Mouse (Mus musculus) liver, embryonic 14.5 days (tissue): ENCODE measurements around the gene Cyren. TPM values are rescaled to one million over a fixed set of nuclear protein-coding genes. Genes with fewer than 3 reads are reported as not detected.

Source experiments
- ATAC-seq: fragments of 200-750 bp; cut with Nextera tagmentation; 2 replicates; pipeline ENCODE4 v1.8.0; 2017; ENCODE audit warnings: moderate number of reproducible peaks, mild to moderate bottlenecking, moderate library complexity; ENCODE audit not compliant: insufficient read depth
- DNase-seq, 3 experiments: peaks; one replicate each; pipeline ENCODE4 v3.0.0-alpha.2; 2012 to 2013; ENCODE audit warnings: low read depth in 3 of 3, low spot score in 3 of 3
- H3K27ac ChIP-seq: fragments of 300-500 bp; sonication (generic); 2 replicates; pipeline ENCODE4 v1.5.1; 2014; ENCODE audit warnings: moderate library complexity, mild to moderate bottlenecking, control low read depth, inconsistent platforms
- H3K27me3 ChIP-seq: fragments of 300-500 bp; sonication (generic); 2 replicates; pipeline ENCODE4 v1.6.1; 2014; ENCODE audit warnings: mild to moderate bottlenecking, low read length, moderate library complexity; ENCODE audit not compliant: control insufficient read depth, insufficient read depth
- H3K36me3 ChIP-seq: fragments of 300-500 bp; sonication (generic); replicated peaks from 2 replicates; pipeline ENCODE4 v1.6.1; 2014; ENCODE audit warnings: low read depth; ENCODE audit not compliant: control insufficient read depth, insufficient read depth
- H3K4me1 ChIP-seq, 2 experiments: fragments of 200-500 bp in 1 of 2; fragments of 300-500 bp in 1 of 2; sonication (generic) in 1 of 2; replicated peaks; 2 replicates each; pipeline ENCODE4 v1.6.1; 2012 to 2014; ENCODE audit warnings: antibody characterized with exemption in 1 of 2, inconsistent platforms in 1 of 2, low read length in 1 of 2; ENCODE audit not compliant: control insufficient read depth in 2 of 2, insufficient read depth in 2 of 2
- H3K4me2 ChIP-seq: fragments of 300-500 bp; sonication (generic); 2 replicates; pipeline ENCODE4 v1.6.1; 2014; ENCODE audit warnings: low read depth, mild to moderate bottlenecking, control low read depth, moderate library complexity
- H3K4me3 ChIP-seq, 2 experiments: fragments of 200-500 bp in 1 of 2; fragments of 300-500 bp in 1 of 2; sonication (generic) in 1 of 2; 2 replicates each; pipeline ENCODE4 v1.5.1; 2012 to 2014; ENCODE audit warnings: low read depth in 2 of 2, low read length in 2 of 2, mild to moderate bottlenecking in 2 of 2, control low read depth in 1 of 2, inconsistent platforms in 1 of 2, moderate library complexity in 1 of 2; ENCODE audit not compliant: insufficient read depth in 1 of 2
- H3K9ac ChIP-seq: fragments of 300-500 bp; sonication (generic); replicated peaks from 2 replicates; pipeline ENCODE4 v1.6.1; 2014; ENCODE audit warnings: mild to moderate bottlenecking, control low read depth, moderate library complexity
- H3K9me3 ChIP-seq: fragments of 300-500 bp; sonication (generic); 2 replicates; pipeline ENCODE4 v1.6.1; 2016; ENCODE audit warnings: low read length, mixed read lengths; ENCODE audit not compliant: control insufficient read depth
- CTCF ChIP-seq: IDR thresholded peaks from 2 replicates; pipeline ENCODE4 v1.5.1; 2016; ENCODE audit warnings: antibody characterized with exemption, low read depth, control low read depth
- EP300 ChIP-seq: IDR thresholded peaks from 2 replicates; pipeline ENCODE4 v1.6.1; 2016; ENCODE audit warnings: antibody characterized with exemption, low read depth
- WGBS: fragments of 180-500 bp; shearing (Covaris S2); extraction: QIAGEN DNeasy Blood & Tissue Kit; methylation state at CpG from one replicate; pipeline ENCODE4 v1.1.7; 2014; ENCODE audit not compliant: insufficient replicate concordance; 5-methylcytosine and 5-hydroxymethylcytosine counted together
- polyA plus RNA-seq, 2 experiments: library from polyadenylated mRNA; depleted of rRNA in 1 of 2; stranded (reverse) in 1 of 2; unstranded in 1 of 2; fragments of >200 nt; fragmentation: Nextera tagmentation in 1 of 2; extraction: Ambion mirVana in 1 of 2; gene quantifications; 2 replicates each; pipeline versions ENCODE4 v1.2.1 to v1.2.3; 2012 to 2014

Gene Cyren
- polyA plus RNA-seq, 2 experiments = 4.2 to 7.2 TPM

DNA sequence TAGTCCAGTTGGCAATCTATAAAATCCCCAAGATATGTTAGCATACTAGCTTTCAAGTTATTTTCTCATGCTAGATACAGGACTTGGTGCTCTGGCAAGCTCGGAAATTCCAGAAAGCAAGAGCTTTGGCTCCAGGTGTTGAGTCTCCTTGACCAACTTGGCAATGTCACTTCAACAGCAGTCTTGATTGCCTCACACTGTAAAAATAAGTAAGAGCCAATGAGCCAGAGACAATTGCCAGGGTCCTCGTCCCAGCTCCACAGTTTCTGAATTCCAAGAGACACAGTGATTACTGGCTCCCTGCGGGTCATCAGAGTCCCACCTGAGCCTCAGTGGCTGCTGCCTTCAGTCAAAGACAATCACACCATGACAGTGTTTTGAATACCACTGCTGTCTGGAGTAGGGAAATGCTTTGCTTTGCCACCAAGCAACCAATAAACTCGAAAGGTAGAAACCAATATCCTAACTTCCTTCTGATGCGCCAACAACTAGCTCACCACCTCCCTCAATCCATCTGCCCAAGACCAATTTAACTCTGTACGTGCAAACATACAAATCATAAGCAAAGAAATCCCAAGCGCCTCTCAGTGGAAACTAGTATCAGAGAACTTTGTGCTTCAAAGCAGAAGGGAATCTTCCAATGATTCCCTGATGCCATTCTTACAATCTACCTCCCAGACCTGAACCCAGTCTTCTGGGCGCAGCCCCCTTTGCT is 31.9 kb upstream of the Cyren start:
- no peak for ATAC-seq
- Histone ChIP-seq H3K27me3 (no peaks in the 10 kb centered on the region), H3K4me3 (peak overlapping the region; percentile 74 to 95), H3K4me2 (peak overlapping the region; percentile 87), H3K36me3 (peaks cover 41% of the 10 kb centered on the region), H3K9me3 (no peaks in the 10 kb centered on the region), H3K4me1 (peaks cover 46 to 53% of the 10 kb centered on the region in 2 experiments), H3K9ac (peak overlapping the region; percentile 79), H3K27ac (peak overlapping the region; percentile 62)
- no peak for TF ChIP-seq CTCF
- no peak for TF ChIP-seq EP300
- 40% methylated on average over 8 of the region's 8 CpGs for WGBS
- no peak for DNase-seq

DNA sequence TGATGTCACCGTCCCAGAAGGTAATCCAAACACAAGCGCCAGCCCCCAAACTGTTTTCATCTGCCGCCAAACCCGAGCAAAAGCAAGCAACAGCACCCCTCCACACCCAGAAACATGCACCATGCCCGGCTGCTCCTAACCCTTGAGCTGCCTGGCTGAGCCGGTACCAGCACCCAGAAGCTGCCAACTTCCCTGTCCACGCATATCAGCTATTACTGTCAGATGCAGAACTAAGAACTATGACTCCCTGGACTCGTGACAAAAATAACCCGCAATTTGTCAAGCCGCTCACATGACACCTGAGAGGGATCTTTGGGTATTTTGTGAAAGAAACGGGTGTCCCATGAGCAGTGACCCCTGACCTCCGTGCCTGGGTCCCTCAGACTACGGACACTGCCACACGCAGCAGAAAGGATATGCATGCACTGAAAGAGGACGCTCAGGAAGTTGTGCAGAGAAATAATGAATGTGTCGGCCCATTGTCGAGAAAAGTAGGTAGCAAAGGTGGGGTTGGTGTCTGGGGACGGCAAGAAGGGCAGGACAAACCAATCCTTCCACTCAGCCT is 29.9 kb upstream of the Cyren start:
- TF ChIP-seq CTCF = 0 out of 2 replicates have a peak, but pooled peaks have one; percentile 3
- TF ChIP-seq EP300 = no peak; the same call in 1 of the 2 replicates

DNA sequence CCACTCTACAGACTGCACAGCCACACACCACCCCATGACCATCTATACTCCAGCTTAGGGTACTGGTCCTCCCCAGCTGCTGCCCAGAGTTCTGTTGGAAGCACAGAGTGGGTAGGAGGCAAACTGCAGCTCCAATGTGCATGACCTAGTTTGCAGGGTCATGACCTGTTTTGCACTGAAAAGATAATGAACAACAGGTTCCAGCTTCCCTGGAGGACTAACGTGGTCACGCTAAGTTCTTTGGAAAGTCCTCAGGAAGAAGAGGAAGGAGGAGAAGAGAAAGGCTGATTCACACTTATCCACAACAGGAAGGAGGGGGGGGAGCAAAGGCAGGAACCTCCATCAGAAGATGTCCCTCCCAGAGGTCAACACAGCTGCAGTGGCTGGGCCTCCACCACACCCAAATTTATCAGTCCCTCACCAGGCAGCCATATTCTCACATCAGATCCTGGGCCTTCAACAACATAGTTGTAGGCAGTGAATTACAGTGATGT is 29.3 kb upstream of the Cyren start:
- peaks cover 47 to 50% of the 10 kb centered on the region in 2 experiments for H3K4me1 ChIP-seq
- TF ChIP-seq CTCF (no peak), EP300 (peak; percentile 75)
- peak overlapping the region; percentile 26 to 36 for H3K4me3 ChIP-seq
- H3K9ac ChIP-seq = peak overlapping the region; percentile 62
- peak overlapping the region; percentile 98 for H3K27ac ChIP-seq
- DNase-seq (peak; percentile 72 to 77 (median 74)), ATAC-seq (peak; percentile 80)
- WGBS = 19% methylated on average over 2 of the region's 2 CpGs
- H3K36me3 ChIP-seq = peaks cover 67% of the 10 kb centered on the region
- no peaks in the 10 kb centered on the region for H3K9me3 ChIP-seq
- no peaks in the 10 kb centered on the region for H3K27me3 ChIP-seq
- peak overlapping the region; percentile 87 for H3K4me2 ChIP-seq

More for the DNA sequence above, 29.9 kb upstream of the Cyren start:
- peak overlapping the region; percentile 31 to 36 for H3K4me3 ChIP-seq
- peak; percentile 40 for ATAC-seq
- H3K4me1 ChIP-seq = peaks cover 47 to 52% of the 10 kb centered on the region in 2 experiments
- peak overlapping the region; percentile 98 for H3K27ac ChIP-seq
- peak overlapping the region; percentile 62 for H3K9ac ChIP-seq
- no peak for DNase-seq
- WGBS = 61% methylated on average over 18 of the region's 18 CpGs
- no peaks in the 10 kb centered on the region for H3K9me3 ChIP-seq
- H3K27me3 ChIP-seq = no peaks in the 10 kb centered on the region
- peak overlapping the region; percentile 87 for H3K4me2 ChIP-seq
- peaks cover 61% of the 10 kb centered on the region for H3K36me3 ChIP-seq

DNA sequence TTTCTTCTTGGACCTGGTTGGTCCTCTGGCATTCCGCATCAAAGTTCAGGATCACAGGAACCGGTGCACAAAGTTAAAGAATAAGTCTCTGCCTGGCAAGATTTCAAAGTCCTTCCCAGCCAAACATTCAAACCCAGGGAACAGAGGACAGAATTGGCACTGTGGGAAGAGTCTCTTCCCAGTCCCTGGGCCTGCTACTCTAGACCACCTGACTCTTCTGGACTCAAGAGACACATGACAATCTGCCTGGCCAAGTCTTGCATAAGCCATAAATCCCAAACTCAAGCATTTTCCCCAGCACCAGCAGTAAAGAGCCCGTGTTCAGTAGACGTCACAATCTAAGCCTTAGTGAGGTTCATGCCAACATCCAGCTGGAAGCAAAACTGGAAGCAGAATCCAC is 28.8 kb upstream of the Cyren start:
- Histone ChIP-seq H3K27ac (peak overlapping the region; percentile 98), H3K9ac (peak overlapping the region; percentile 62), H3K36me3 (peaks cover 73% of the 10 kb centered on the region), H3K4me2 (peak overlapping the region; percentile 87), H3K4me1 (peaks cover 47% of the 10 kb centered on the region in 2 experiments), H3K27me3 (no peaks in the 10 kb centered on the region), H3K4me3 (peak overlapping the region; percentile 26 to 32; a peak in 3 of 4 replicates), H3K9me3 (no peaks in the 10 kb centered on the region)
- WGBS = 83% methylated on average over 4 of the region's 4 CpGs
- TF ChIP-seq EP300 (no peak), CTCF (no peak)
- no peak for DNase-seq
- ATAC-seq = no peak

DNA sequence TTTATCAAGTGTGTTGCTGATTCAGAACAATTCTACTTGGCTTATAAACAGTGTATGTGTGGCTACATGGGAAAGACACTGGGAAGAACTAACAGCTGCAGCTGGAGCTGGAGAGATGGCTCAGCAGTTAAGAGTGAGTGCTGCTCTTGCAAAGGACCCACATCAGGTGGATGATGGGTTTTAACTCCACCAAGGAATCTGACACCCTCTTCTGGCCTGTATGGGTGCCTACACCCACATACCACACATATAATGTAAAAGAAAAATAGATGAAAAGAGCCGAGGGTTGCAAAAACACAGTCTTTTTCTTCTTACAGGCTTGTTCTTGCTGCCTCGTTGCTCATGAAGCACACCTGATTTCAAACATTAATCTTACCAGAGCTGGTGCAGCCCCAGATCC is 28.3 kb upstream of the Cyren start:
- H3K4me2 ChIP-seq = peak overlapping the region; percentile 87
- H3K4me3 ChIP-seq = no peak overlapping the region
- H3K9me3 ChIP-seq = no peaks in the 10 kb centered on the region
- TF ChIP-seq EP300 = no peak
- TF ChIP-seq CTCF = peak; percentile 52
- WGBS = 67% methylated on average over 2 of the region's 2 CpGs
- H3K4me1 ChIP-seq = peaks cover 44 to 45% of the 10 kb centered on the region in 2 experiments
- ATAC-seq = no peak
- no peak overlapping the region for H3K9ac ChIP-seq
- no peak for DNase-seq
- no peaks in the 10 kb centered on the region for H3K27me3 ChIP-seq
- peak overlapping the region; percentile 98 for H3K27ac ChIP-seq
- peaks cover 77% of the 10 kb centered on the region for H3K36me3 ChIP-seq
